Mouse (Mus musculus) embryonic facial prominence, embryonic 14.5 days (tissue): ENCODE measurements around the gene Stpg2. TPM values are rescaled to one million over a fixed set of nuclear protein-coding genes. Genes with fewer than 3 reads are reported as not detected.

Source experiments
- ATAC-seq: fragments of 200-750 bp; cut with Nextera tagmentation; 2 replicates; pipeline ENCODE4 v1.8.0; 2017; ENCODE audit warnings: low read depth, moderate number of reproducible peaks, moderate TSS enrichment
- DNase-seq: peaks from one replicate; pipeline ENCODE4 v3.0.0-alpha.2; 2015; ENCODE audit warnings: low spot score
- H3K27ac ChIP-seq: fragments of 300-500 bp; sonication (generic); replicated peaks from 2 replicates; pipeline ENCODE4 v1.5.1; 2014; ENCODE audit warnings: low read depth, mild to moderate bottlenecking, low read length, moderate library complexity
- H3K27me3 ChIP-seq: fragments of 300-500 bp; sonication (generic); replicated peaks from 2 replicates; pipeline ENCODE4 v1.6.1; 2014; ENCODE audit warnings: low read length; ENCODE audit not compliant: control insufficient read depth, insufficient read depth
- H3K36me3 ChIP-seq: fragments of 300-500 bp; sonication (generic); 2 replicates; pipeline ENCODE4 v1.6.1; 2014; ENCODE audit warnings: low read length, mixed read lengths; ENCODE audit not compliant: control insufficient read depth, insufficient read depth
- H3K4me1 ChIP-seq: fragments of 300-500 bp; sonication (generic); 2 replicates; pipeline ENCODE4 v1.6.1; 2014; ENCODE audit warnings: antibody characterized with exemption, low read length; ENCODE audit not compliant: control insufficient read depth, insufficient read depth
- H3K4me2 ChIP-seq: fragments of 300-500 bp; sonication (generic); 2 replicates; pipeline ENCODE4 v1.6.1; 2014; ENCODE audit warnings: low read depth, mild to moderate bottlenecking, low read length, moderate library complexity, mixed read lengths
- H3K4me3 ChIP-seq: fragments of 300-500 bp; sonication (generic); 2 replicates; pipeline ENCODE4 v1.5.1; 2014; ENCODE audit warnings: low read depth, mild to moderate bottlenecking, low read length
- H3K9ac ChIP-seq: fragments of 300-500 bp; sonication (generic); 2 replicates; pipeline ENCODE4 v1.6.1; 2014; ENCODE audit warnings: low read depth, mild to moderate bottlenecking, low read length, moderate library complexity, mixed read lengths
- H3K9me3 ChIP-seq: fragments of 300-500 bp; sonication (generic); 2 replicates; pipeline ENCODE4 v1.6.1; 2016; ENCODE audit warnings: low read length; ENCODE audit not compliant: control insufficient read depth
- WGBS: fragments of 180-500 bp; shearing (Covaris S2); extraction: QIAGEN DNeasy Blood & Tissue Kit; methylation state at CpG from one replicate; pipeline ENCODE4 v1.1.7; 2014; 5-methylcytosine and 5-hydroxymethylcytosine counted together
- polyA plus RNA-seq: library from polyadenylated mRNA; unstranded; fragments of >200 nt; fragmentation: Nextera tagmentation; extraction: Ambion mirVana; gene quantifications from 2 replicates; pipeline ENCODE4 v1.2.1, GENCODE M21; 2014

Stpg2 gene
- polyA plus RNA-seq, 1 experiment from 2014 or later, result 0.13 TPM

GRCm38 (mm10) chr3:139728751-139729150 is 523.3 kb downstream of the Stpg2 start:
- Histone ChIP-seq H3K36me3 (no peaks in the 10 kb centered on the region), H3K4me3 (no peak overlapping the region), H3K4me2 (no peak overlapping the region), H3K9ac (no peak overlapping the region), H3K4me1 (no peaks in the 10 kb centered on the region), H3K27me3 (no peaks in the 10 kb centered on the region), H3K9me3 (no peaks in the 10 kb centered on the region), H3K27ac (no peak overlapping the region)
- WGBS, result 85% methylated on average over 7 of the region's 7 CpGs
- DNase-seq (no peak), ATAC-seq (no peak)

GRCm38 (mm10) chr3:139729248-139729647 is 523.8 kb downstream of the Stpg2 start:
- no peaks in the 10 kb centered on the region for H3K4me1 ChIP-seq
- DNase-seq (no peak), ATAC-seq (no peak)
- H3K9me3 ChIP-seq, result no peaks in the 10 kb centered on the region
- no peak overlapping the region for H3K9ac ChIP-seq
- no peak overlapping the region for H3K4me3 ChIP-seq
- H3K4me2 ChIP-seq, result no peak overlapping the region
- no peaks in the 10 kb centered on the region for H3K27me3 ChIP-seq
- H3K36me3 ChIP-seq, result no peaks in the 10 kb centered on the region
- WGBS, result 76% methylated on average over 5 of the region's 5 CpGs
- no peak overlapping the region for H3K27ac ChIP-seq

- no peak overlapping the region for H3K4me2 ChIP-seq
- no peak overlapping the region for H3K4me3 ChIP-seq
- no peak overlapping the region for H3K9ac ChIP-seq
- whole genome bisulfite sequencing, result 72% methylated on average over 2 of the region's 2 CpGs
- H3K36me3 ChIP-seq, result no peaks in the 10 kb centered on the region
- no peak overlapping the region for H3K27ac ChIP-seq
- DNase-seq, result no peak
- H3K27me3 ChIP-seq, result no peaks in the 10 kb centered on the region
- no peak for ATAC-seq
- no peaks in the 10 kb centered on the region for H3K9me3 ChIP-seq
- H3K4me1 ChIP-seq, result no peaks in the 10 kb centered on the region
Observed at GRCm38 (mm10) chr3:139733156-139733555, 527.7 kb downstream of the Stpg2 start.

- no peak overlapping the region for H3K4me2 ChIP-seq
- ATAC-seq (no peak), DNase-seq (no peak)
- no peak overlapping the region for H3K9ac ChIP-seq
- no peaks in the 10 kb centered on the region for H3K36me3 ChIP-seq
- no peak overlapping the region for H3K4me3 ChIP-seq
- no peaks in the 10 kb centered on the region for H3K4me1 ChIP-seq
- no peaks in the 10 kb centered on the region for H3K27me3 ChIP-seq
- 90% methylated on average over 4 of the region's 4 CpGs for WGBS
- no peak overlapping the region for H3K27ac ChIP-seq
- H3K9me3 ChIP-seq, result no peaks in the 10 kb centered on the region
Observed at GRCm38 (mm10) chr3:139739388-139739787, 533.9 kb downstream of the Stpg2 start.

Other genes with a start within 250 kb of the Stpg2 start
- 61.5 and 62.5 TPM in 2 replicates for gene Rap1gds1, start 130.5 kb upstream of the Stpg2 start, polyA plus RNA-seq